Mouse (Mus musculus) limb, embryonic 13.5 days (tissue): ENCODE results near the gene Sdhc. TPM values are rescaled to one million over a fixed set of nuclear protein-coding genes. Genes with fewer than 3 reads are reported as not detected.
"Not testable (repeated sequence)": the region's sequence is repeated elsewhere in the genome, so short reads cannot be mapped to it uniquely, and the experiment has no call there.

Experiments
- ATAC-seq: fragments of 200-750 bp; cut with Nextera tagmentation; 2 replicates; pipeline ENCODE4 v1.8.0; 2017; ENCODE audit warnings: low read depth, moderate number of reproducible peaks, moderate TSS enrichment; ENCODE audit not compliant: low FRiP score
- H3K27ac ChIP-seq: fragments of 300-500 bp; sonication (generic); 2 replicates; pipeline ENCODE4 v1.5.1; 2015; ENCODE audit warnings: inconsistent platforms, mild to moderate bottlenecking, moderate library complexity
- H3K27me3 ChIP-seq: fragments of 300-500 bp; sonication (generic); 2 replicates; pipeline ENCODE4 v1.6.1; 2015; ENCODE audit warnings: mild to moderate bottlenecking, inconsistent platforms
- H3K36me3 ChIP-seq: fragments of 300-500 bp; sonication (generic); 2 replicates; pipeline ENCODE4 v1.6.1; 2015; ENCODE audit warnings: inconsistent platforms, mild to moderate bottlenecking, moderate library complexity
- H3K4me1 ChIP-seq: fragments of 300-500 bp; sonication (generic); 2 replicates; pipeline ENCODE4 v1.6.1; 2015; ENCODE audit warnings: inconsistent platforms
- H3K4me2 ChIP-seq: fragments of 300-500 bp; sonication (generic); replicated peaks from 2 replicates; pipeline ENCODE4 v1.6.1; 2015; ENCODE audit warnings: inconsistent platforms, mild to moderate bottlenecking, moderate library complexity
- H3K4me3 ChIP-seq: fragments of 300-500 bp; sonication (generic); 2 replicates; pipeline ENCODE4 v1.5.1; 2015; ENCODE audit warnings: moderate library complexity, mild to moderate bottlenecking, inconsistent platforms
- H3K9ac ChIP-seq: fragments of 300-500 bp; sonication (generic); 2 replicates; pipeline ENCODE4 v1.6.1; 2015; ENCODE audit warnings: mild to moderate bottlenecking, inconsistent platforms
- H3K9me3 ChIP-seq: fragments of 300-500 bp; sonication (generic); 2 replicates; pipeline ENCODE4 v1.6.1; 2016; ENCODE audit warnings: inconsistent platforms
- WGBS: fragments of 180-500 bp; shearing (Covaris S2); methylation state at CpG from one replicate; pipeline ENCODE4 v1.1.7; 2015; 5-methylcytosine and 5-hydroxymethylcytosine counted together
- microRNA-seq: library from miRNA; unstranded; fragments of <30 nt; microRNA quantifications from one replicate; pipeline ENCODE4, GENCODE M21; 2016
- polyA plus RNA-seq: library from polyadenylated mRNA; unstranded; fragments of >200 nt; fragmentation: Nextera tagmentation; extraction: Ambion mirVana; gene quantifications from 2 replicates; pipeline ENCODE4 v1.2.1, GENCODE M21; 2015

The Sdhc gene
- polyA plus RNA-seq, 1 experiment from 2014 or later, result 236 TPM

DNA sequence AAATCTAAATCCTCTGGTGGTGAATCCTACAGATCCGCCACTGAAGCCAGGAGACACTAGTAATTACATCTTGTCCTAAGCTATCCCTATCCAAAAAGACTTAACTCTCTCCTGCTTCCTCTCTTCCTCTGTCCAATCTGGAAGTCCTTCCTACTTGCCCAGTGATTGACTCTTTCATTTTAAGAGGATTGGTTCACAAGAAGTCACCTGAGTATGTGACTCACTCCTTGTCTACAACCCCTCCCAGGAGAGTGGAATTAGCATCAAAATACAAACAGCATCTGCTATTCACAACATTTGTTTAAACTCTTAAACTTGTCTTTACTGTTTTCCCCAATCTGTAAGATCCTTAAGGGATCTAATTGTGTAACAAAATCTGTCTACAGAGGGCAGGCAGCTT lies 60.5 kb downstream of the Sdhc start:
- 85% methylated on average over 1 of the region's 1 CpGs for WGBS
- no peak overlapping the region for H3K4me2 ChIP-seq
- H3K4me3 ChIP-seq, result no peak overlapping the region
- H3K36me3 ChIP-seq, result no peaks in the 10 kb centered on the region
- peaks cover 15% of the 10 kb centered on the region for H3K4me1 ChIP-seq
- no peak overlapping the region for H3K9ac ChIP-seq
- no peaks in the 10 kb centered on the region for H3K9me3 ChIP-seq
- ATAC-seq, result no peak
- H3K27ac ChIP-seq, result no peak overlapping the region
- peaks cover 25% of the 10 kb centered on the region for H3K27me3 ChIP-seq

GRCm38 (mm10) chr1:171088237-171088869 lies 62.0 kb downstream of the Sdhc start:
- Histone ChIP-seq H3K4me2 (peak overlapping the region; percentile 51), H3K4me1 (peaks cover 15% of the 10 kb centered on the region), H3K4me3 (peak overlapping the region; percentile 8; the same call in 1 of the 2 replicates), H3K27me3 (peaks cover 25% of the 10 kb centered on the region)
- WGBS, result 5% methylated on average over 10 of the region's 10 CpGs
- not testable (repeated sequence) for H3K36me3 ChIP-seq, H3K9ac ChIP-seq, H3K9me3 ChIP-seq, ATAC-seq, H3K27ac ChIP-seq

- Histone ChIP-seq H3K9ac (peak overlapping the region; percentile 59), H3K4me1 (peaks cover 15% of the 10 kb centered on the region), H3K36me3 (no peaks in the 10 kb centered on the region), H3K4me3 (peak overlapping the region; percentile 51), H3K4me2 (peak overlapping the region; percentile 83), H3K27me3 (peaks cover 29% of the 10 kb centered on the region), H3K27ac (no peak overlapping the region), H3K9me3 (no peaks in the 10 kb centered on the region)
- no peak for ATAC-seq
- under 1% methylated on average over 26 of the region's 26 CpGs for WGBS
Measured at GRCm38 (mm10) chr1:171085718-171086117, 64.7 kb downstream of the Sdhc start.

DNA sequence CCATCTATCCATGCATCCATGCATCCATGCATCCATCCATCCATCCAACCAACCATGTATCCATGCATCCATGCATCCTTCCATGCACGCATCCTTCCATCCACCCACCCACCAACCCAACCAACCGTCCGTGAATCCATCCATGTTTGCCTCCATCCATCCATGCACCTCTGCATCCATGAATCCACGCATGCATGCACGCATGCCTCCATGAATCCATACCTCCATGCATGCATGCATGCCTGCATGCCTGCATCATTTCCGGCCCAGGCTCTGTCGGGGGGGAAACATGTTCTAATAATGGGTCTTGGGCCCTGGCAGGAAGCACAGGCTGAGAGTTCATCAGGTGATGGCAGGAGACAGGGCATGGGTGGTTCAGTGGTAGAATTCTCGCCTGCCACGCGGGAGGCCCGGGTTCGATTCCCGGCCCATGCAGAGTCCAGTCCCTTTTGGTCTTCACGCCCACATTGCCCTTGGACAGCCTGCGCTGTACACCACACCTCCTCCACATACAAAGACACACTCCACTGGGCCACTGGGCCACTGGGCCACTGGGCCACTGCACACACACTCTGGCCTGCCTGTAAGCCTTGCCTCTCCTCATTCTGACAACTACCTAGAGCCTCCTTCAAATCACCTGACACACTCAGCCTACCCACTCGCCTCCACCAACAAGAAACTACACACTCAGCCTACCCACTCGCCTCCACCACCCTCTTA lies 68.7 kb downstream of the Sdhc start:
- H3K27ac ChIP-seq, H3K4me1 ChIP-seq, H3K36me3 ChIP-seq, H3K9me3 ChIP-seq, H3K4me3 ChIP-seq, H3K4me2 ChIP-seq, H3K9ac ChIP-seq: not testable (repeated sequence)
- H3K27me3 ChIP-seq, result peaks cover 39% of the 10 kb centered on the region
- ATAC-seq, result peak; percentile 3; the same call in 1 of the 2 replicates
- WGBS, result 29% methylated on average over 12 of the region's 17 CpGs

- H3K27me3 ChIP-seq, result peaks cover 32% of the 10 kb centered on the region
- ATAC-seq, result peak; percentile 24; the same call in 1 of the 2 replicates
- no CpG with 5 or more reads among the region's 43 CpGs for WGBS
Measured at GRCm38 (mm10) chr1:171079825-171080224, 70.6 kb downstream of the Sdhc start.

GRCm38 (mm10) chr1:171079345-171079744 lies 71.1 kb downstream of the Sdhc start:
- H3K27ac ChIP-seq, H3K4me1 ChIP-seq, H3K4me2 ChIP-seq, H3K9ac ChIP-seq, H3K4me3 ChIP-seq, H3K36me3 ChIP-seq, H3K9me3 ChIP-seq: not testable (repeated sequence)
- peak; percentile 46 for ATAC-seq
- 0% methylated on average over 1 of the region's 35 CpGs for WGBS
- H3K27me3 ChIP-seq, result peaks cover 33% of the 10 kb centered on the region

More at GRCm38 (mm10) chr1:171079825-171080224, 70.6 kb downstream of the Sdhc start:
- H3K27ac ChIP-seq, H3K4me2 ChIP-seq, H3K4me1 ChIP-seq, H3K9me3 ChIP-seq, H3K36me3 ChIP-seq, H3K9ac ChIP-seq, H3K4me3 ChIP-seq: not testable (repeated sequence)

- H3K9me3 ChIP-seq, H3K36me3 ChIP-seq, H3K27ac ChIP-seq, H3K4me1 ChIP-seq, H3K4me3 ChIP-seq, H3K9ac ChIP-seq, ATAC-seq: not testable (repeated sequence)
- Histone ChIP-seq H3K4me2 (peak overlapping the region; percentile 35), H3K27me3 (peaks cover 41% of the 10 kb centered on the region)
- 24% methylated on average over 12 of the region's 12 CpGs for WGBS
Measured at GRCm38 (mm10) chr1:171078419-171078818, 72.0 kb downstream of the Sdhc start.

DNA sequence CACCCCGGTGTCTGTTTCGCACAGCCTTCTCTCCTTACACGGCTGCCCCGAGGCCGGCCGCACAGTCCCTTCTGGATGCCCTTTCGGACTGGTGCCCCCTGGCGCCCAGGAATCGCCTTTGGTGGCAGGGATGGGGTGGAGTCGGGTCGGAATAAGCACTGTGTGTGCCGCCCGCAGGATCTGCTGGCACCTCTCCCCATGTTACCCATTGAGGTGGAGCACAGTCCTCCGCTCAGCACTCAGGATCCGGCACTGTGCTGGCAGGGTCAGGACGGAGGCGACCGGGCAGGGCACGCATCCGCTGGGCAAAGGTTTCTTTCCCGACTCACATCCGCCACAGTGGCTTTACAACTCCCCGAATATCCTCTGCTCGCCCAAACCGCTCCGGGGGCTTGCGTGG lies 72.4 kb downstream of the Sdhc start:
- H3K4me1 ChIP-seq, H3K36me3 ChIP-seq, H3K9me3 ChIP-seq, H3K9ac ChIP-seq, H3K27ac ChIP-seq: not testable (repeated sequence)
- Histone ChIP-seq H3K4me3 (peak overlapping the region; percentile 25), H3K27me3 (peaks cover 41% of the 10 kb centered on the region), H3K4me2 (peak overlapping the region; percentile 47)
- ATAC-seq, result peak; percentile 18
- WGBS, result 3% methylated on average over 20 of the region's 27 CpGs

- not testable (repeated sequence) for H3K36me3 ChIP-seq, H3K9me3 ChIP-seq, ATAC-seq, H3K4me2 ChIP-seq, H3K27ac ChIP-seq, H3K9ac ChIP-seq, H3K4me1 ChIP-seq
- Histone ChIP-seq H3K4me3 (0 out of 2 replicates have a peak overlapping the region, but pooled peaks have one; percentile 9), H3K27me3 (peaks cover 41% of the 10 kb centered on the region)
- 40% methylated on average over 5 of the region's 5 CpGs for WGBS
Measured at GRCm38 (mm10) chr1:171077192-171077591, 73.2 kb downstream of the Sdhc start.

Small RNA genes lying within 50 kb of the gene (microRNA-seq; reads per million reads assigned to microRNA genes)
- gene Gm27844, result not detected

Other genes starting within 250 kb of the Sdhc start
- gene Fcrlb, start 237.7 kb downstream of the Sdhc start, polyA plus RNA-seq, result 0.11 TPM in 1 of 2 replicates, not detected in the other
- not detected in 2 replicates for gene Fcrla, start 223.0 kb downstream of the Sdhc start, polyA plus RNA-seq
- 0.84 and 1.3 TPM in 2 replicates for gene Fcgr2b, start 174.1 kb downstream of the Sdhc start, polyA plus RNA-seq
- 0.34 and 0.64 TPM in 2 replicates for gene Fcgr4, start 131.7 kb downstream of the Sdhc start, polyA plus RNA-seq
- 8.7 and 9.2 TPM in 2 replicates for gene Fcgr3, start 85.7 kb downstream of the Sdhc start, polyA plus RNA-seq
- gene Cfap126, start 36.7 kb downstream of the Sdhc start, polyA plus RNA-seq, result 0.86 and 1.5 TPM in 2 replicates
- 5.0 and 6.8 TPM in 2 replicates for gene Mpz, start 108 bp upstream of the Sdhc start, polyA plus RNA-seq
- 2.8 and 3.3 TPM in 2 replicates for gene Pcp4l1, start 45.7 kb upstream of the Sdhc start, polyA plus RNA-seq
- gene Nr1i3, start 63.4 kb upstream of the Sdhc start, polyA plus RNA-seq, result 0.19 and 0.25 TPM in 2 replicates
- gene Tomm40l, start 71.9 kb upstream of the Sdhc start, polyA plus RNA-seq, result 32.3 and 34.4 TPM in 2 replicates
- gene Apoa2, start 74.5 kb upstream of the Sdhc start, polyA plus RNA-seq, result 2.0 and 15.7 TPM in 2 replicates
- 37.8 and 39.1 TPM in 2 replicates for gene Fcer1g, start 83.8 kb upstream of the Sdhc start, polyA plus RNA-seq
- 12.7 and 14.3 TPM in 2 replicates for gene Adamts4, start 99.8 kb upstream of the Sdhc start, polyA plus RNA-seq
- gene Ndufs2, start 100.8 kb upstream of the Sdhc start, polyA plus RNA-seq, result 253 and 254 TPM in 2 replicates
- gene B4galt3, start 119.7 kb upstream of the Sdhc start, polyA plus RNA-seq, result 86.2 and 94.0 TPM in 2 replicates
- gene Ppox, start 130.6 kb upstream of the Sdhc start, polyA plus RNA-seq, result 69.7 and 77.4 TPM in 2 replicates
- gene Usp21, start 137.4 kb upstream of the Sdhc start, polyA plus RNA-seq, result 126 TPM in 2 replicates
- 110 and 116 TPM in 2 replicates for gene Ufc1, start 144.4 kb upstream of the Sdhc start, polyA plus RNA-seq
- 61.1 and 66.2 TPM in 2 replicates for gene Dedd, start 178.5 kb upstream of the Sdhc start, polyA plus RNA-seq
- 43.5 and 43.9 TPM in 2 replicates for gene Nit1, start 195.0 kb upstream of the Sdhc start, polyA plus RNA-seq
- 120 and 128 TPM in 2 replicates for gene Pfdn2, start 195.1 kb upstream of the Sdhc start, polyA plus RNA-seq
- gene Klhdc9, start 210.2 kb upstream of the Sdhc start, polyA plus RNA-seq, result 2.2 and 2.3 TPM in 2 replicates
- gene Nectin4, start 219.5 kb upstream of the Sdhc start, polyA plus RNA-seq, result 11.7 and 13.7 TPM in 2 replicates
- gene Arhgap30, start 238.4 kb upstream of the Sdhc start, polyA plus RNA-seq, result 1.4 and 1.5 TPM in 2 replicates